Mouse (Mus musculus) ES-Bruce4 (cell line): ENCODE measurements at regions not wholly inside any gene's neighbourhood (a gene's known extent, or its start where the extent isn't known, plus 50 kb on each side); places are given as distances from the start of the nearest gene placed in this dataset.

Experiments used
- CTCF ChIP-seq: IDR thresholded peaks from one replicate; pipeline ENCODE4 v1.8.1; 2011; ENCODE audit warnings: low read depth, low read length
- EP300 ChIP-seq: IDR thresholded peaks from 2 replicates; pipeline ENCODE4 v1.6.1; 2011; ENCODE audit warnings: low read depth, low read length; ENCODE audit not compliant: insufficient read depth
- POLR2A ChIP-seq: IDR thresholded peaks from one replicate; pipeline ENCODE4 v1.8.1; 2011; ENCODE audit warnings: low read length; ENCODE audit not compliant: insufficient read depth

- TF ChIP-seq CTCF (no peak), EP300 (no peak), POLR2A (no peak)
These were observed 375.8 kb downstream of the Tbc1d22a start for GRCm38 (mm10) chr15:86590033-86590432.
